Mouse (Mus musculus): ENCODE measurements around the gene Dcaf15. TPM values are rescaled to one million over a fixed set of nuclear protein-coding genes. Genes with fewer than 3 reads are reported as not detected.
A peak's percentile ranks its signal among the peaks of the same experiment; 100 is the strongest.

Dcaf15 gene
- total and polyA plus RNA-seq, 2 experiments from 2014 or later = 18.4 to 77.6 TPM

DNA sequence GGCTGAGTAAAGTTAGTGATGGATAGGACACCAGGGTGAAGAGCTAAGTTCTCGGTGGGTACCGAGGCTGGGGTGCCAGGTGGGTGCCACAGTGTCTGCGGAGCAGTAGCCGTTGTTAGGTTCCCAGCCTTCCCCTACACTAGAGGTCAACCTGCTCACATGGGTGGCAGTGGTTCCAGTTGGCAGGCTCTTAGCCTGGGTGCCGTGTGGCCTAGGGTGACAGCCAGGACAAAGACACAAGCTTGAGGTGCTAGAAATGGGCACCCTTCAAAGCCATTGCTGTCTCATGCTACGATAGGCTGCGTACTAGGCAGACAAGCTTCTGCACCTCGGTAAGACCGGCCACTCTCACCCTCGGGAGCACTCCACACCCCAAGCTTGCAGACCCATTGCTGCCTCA lies 32.2 kb downstream of the Dcaf15 start:
- Histone ChIP-seq H3K4me3 (ENCODE audit: low read length) (no peak overlapping the region), H3K27ac (0 out of 2 replicates have a peak overlapping the region, but pooled peaks have one; percentile 8), H3K9ac (replicated peaks; ENCODE audit: low read length) (no peak overlapping the region), H3K27me3 (ENCODE audit: insufficient read depth, low read length) (no peaks in the 10 kb centered on the region), H3K36me3 (ENCODE audit: insufficient read depth, low read length) (peaks cover 13% of the 10 kb centered on the region; the same call in 1 of the 2 replicates), H3K4me2 (ENCODE audit: low read depth, low read length) (no peak overlapping the region), H3K9me3 (ENCODE audit: low read length) (no peaks in the 10 kb centered on the region), H3K4me1 (ENCODE audit: insufficient read depth, low read length) (peaks cover 33% of the 10 kb centered on the region)
- DNase-seq (ENCODE audit: low spot score) = no peak
- ATAC-seq = no peak
- no peak for TF ChIP-seq CTCF (IDR thresholded peaks at IDR 0.05; ENCODE audit: low read depth)
- 87% methylated on average over 10 of the region's 10 CpGs for WGBS

GRCm38 (mm10) chr8:84071921-84072320 lies 32.6 kb downstream of the Dcaf15 start:
- Histone ChIP-seq H3K4me2 (ENCODE audit: low read depth, low read length) (no peak overlapping the region), H3K4me1 (ENCODE audit: insufficient read depth, low read length) (peaks cover 33% of the 10 kb centered on the region), H3K9ac (replicated peaks; ENCODE audit: low read length) (no peak overlapping the region), H3K36me3 (ENCODE audit: insufficient read depth, low read length) (peaks cover 13% of the 10 kb centered on the region; the same call in 1 of the 2 replicates), H3K27me3 (ENCODE audit: insufficient read depth, low read length) (no peaks in the 10 kb centered on the region), H3K27ac (no peak overlapping the region), H3K9me3 (ENCODE audit: low read length) (no peaks in the 10 kb centered on the region), H3K4me3 (ENCODE audit: low read length) (no peak overlapping the region)
- DNase-seq (ENCODE audit: low spot score) (no peak), ATAC-seq (no peak)
- TF ChIP-seq CTCF (IDR thresholded peaks at IDR 0.05; ENCODE audit: low read depth) = no peak
- 60% methylated on average over 3 of the region's 3 CpGs for whole genome bisulfite sequencing

- Histone ChIP-seq H3K27ac (peak overlapping the region; percentile 65; the same call in 1 of the 2 replicates), H3K36me3 (ENCODE audit: insufficient read depth, low read length) (0 out of 2 replicates have a peak, but pooled peaks cover 13% of the 10 kb centered on the region), H3K4me1 (ENCODE audit: insufficient read depth, low read length) (peaks cover 33% of the 10 kb centered on the region), H3K9ac (replicated peaks; ENCODE audit: low read length) (no peak overlapping the region), H3K4me2 (ENCODE audit: low read depth, low read length) (no peak overlapping the region), H3K27me3 (ENCODE audit: insufficient read depth, low read length) (no peaks in the 10 kb centered on the region), H3K4me3 (ENCODE audit: low read length) (no peak overlapping the region), H3K9me3 (ENCODE audit: low read length) (no peaks in the 10 kb centered on the region)
- ATAC-seq = no peak
- WGBS = 53% methylated on average over 2 of the region's 2 CpGs
- DNase-seq (ENCODE audit: low spot score) = peak; percentile 26
- TF ChIP-seq CTCF (IDR thresholded peaks at IDR 0.05; ENCODE audit: low read depth) = no peak
Measured at GRCm38 (mm10) chr8:84070667-84071066, 33.9 kb downstream of the Dcaf15 start.

DNA sequence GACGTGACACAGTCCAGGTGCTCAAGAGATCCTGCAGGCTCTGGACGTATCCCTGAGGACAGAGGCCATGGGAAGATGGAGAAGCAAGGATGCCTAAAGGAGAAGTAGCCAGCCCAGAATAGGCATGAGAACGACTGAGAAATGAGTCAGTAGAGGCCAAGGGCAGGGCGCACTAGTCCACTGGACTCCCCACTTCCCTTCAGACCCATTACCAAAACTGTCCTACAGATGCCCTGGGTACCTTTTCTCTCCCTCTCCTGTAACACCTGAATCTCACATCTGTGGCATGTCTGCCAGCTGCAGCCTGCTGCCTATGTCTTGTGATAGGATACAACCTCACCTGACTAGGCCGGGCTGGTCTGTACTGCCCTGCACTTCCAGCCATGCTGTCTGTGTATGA lies 34.3 kb downstream of the Dcaf15 start:
- Histone ChIP-seq H3K9me3 (ENCODE audit: low read length) (no peaks in the 10 kb centered on the region), H3K4me1 (ENCODE audit: insufficient read depth, low read length) (peaks cover 33% of the 10 kb centered on the region), H3K36me3 (ENCODE audit: insufficient read depth, low read length) (0 out of 2 replicates have a peak, but pooled peaks cover 10% of the 10 kb centered on the region), H3K4me2 (ENCODE audit: low read depth, low read length) (no peak overlapping the region), H3K9ac (replicated peaks; ENCODE audit: low read length) (no peak overlapping the region), H3K4me3 (ENCODE audit: low read length) (no peak overlapping the region), H3K27me3 (ENCODE audit: insufficient read depth, low read length) (no peaks in the 10 kb centered on the region), H3K27ac (peak overlapping the region; percentile 65)
- no peak for TF ChIP-seq CTCF (IDR thresholded peaks at IDR 0.05; ENCODE audit: low read depth)
- no peak for ATAC-seq
- WGBS = 81% methylated on average over 5 of the region's 5 CpGs
- no peak for DNase-seq (ENCODE audit: low spot score)

- TF ChIP-seq CTCF (IDR thresholded peaks at IDR 0.05; ENCODE audit: low read depth) = no peak
- Histone ChIP-seq H3K4me3 (ENCODE audit: low read length) (no peak overlapping the region), H3K9me3 (ENCODE audit: low read length) (no peaks in the 10 kb centered on the region), H3K27ac (peak overlapping the region; percentile 65), H3K4me2 (ENCODE audit: low read depth, low read length) (no peak overlapping the region), H3K36me3 (ENCODE audit: insufficient read depth, low read length) (0 out of 2 replicates have a peak, but pooled peaks cover 7% of the 10 kb centered on the region), H3K27me3 (ENCODE audit: insufficient read depth, low read length) (no peaks in the 10 kb centered on the region), H3K4me1 (ENCODE audit: insufficient read depth, low read length) (peaks cover 33% of the 10 kb centered on the region), H3K9ac (replicated peaks; ENCODE audit: low read length) (no peak overlapping the region)
- WGBS = 43% methylated on average over 2 of the region's 2 CpGs
- peak; percentile 43 for DNase-seq (ENCODE audit: low spot score)
- no peak for ATAC-seq
Measured at GRCm38 (mm10) chr8:84069750-84070149, 34.8 kb downstream of the Dcaf15 start.

DNA sequence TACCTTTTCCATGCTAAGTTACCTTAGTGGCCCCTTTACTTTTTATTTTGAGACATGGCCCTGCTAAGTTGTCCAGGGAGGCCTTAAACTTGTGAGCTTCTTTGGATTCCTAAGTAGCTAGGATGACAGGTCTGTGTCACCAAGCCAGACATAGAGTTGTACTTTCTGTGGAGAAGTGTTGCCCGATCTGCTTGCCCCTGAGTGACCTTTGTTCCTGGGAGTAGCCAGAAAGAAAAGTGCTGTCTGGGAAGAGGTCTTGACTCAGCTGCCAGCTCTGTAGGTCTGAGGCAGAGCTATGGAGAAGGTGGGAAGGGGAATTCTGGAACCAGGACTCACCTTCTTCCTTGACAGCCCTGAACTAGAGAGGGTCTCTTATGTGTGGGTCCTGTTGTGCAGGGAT lies 35.4 kb downstream of the Dcaf15 start:
- WGBS = 21% methylated on average over 1 of the region's 1 CpGs
- no peak overlapping the region for H3K4me2 ChIP-seq (ENCODE audit: low read depth, low read length)
- 0 out of 2 replicates have a peak, but pooled peaks cover 3% of the 10 kb centered on the region for H3K36me3 ChIP-seq (ENCODE audit: insufficient read depth, low read length)
- H3K9me3 ChIP-seq (ENCODE audit: low read length) = no peaks in the 10 kb centered on the region
- no peak overlapping the region for H3K4me3 ChIP-seq (ENCODE audit: low read length)
- ATAC-seq (no peak), DNase-seq (ENCODE audit: low spot score) (no peak)
- no peaks in the 10 kb centered on the region for H3K27me3 ChIP-seq (ENCODE audit: insufficient read depth, low read length)
- peaks cover 33% of the 10 kb centered on the region for H3K4me1 ChIP-seq (ENCODE audit: insufficient read depth, low read length)
- peak overlapping the region; percentile 65; the same call in 1 of the 2 replicates for H3K27ac ChIP-seq
- TF ChIP-seq CTCF (IDR thresholded peaks at IDR 0.05; ENCODE audit: low read depth) = no peak
- H3K9ac ChIP-seq (replicated peaks; ENCODE audit: low read length) = no peak overlapping the region

- no peaks in the 10 kb centered on the region for H3K36me3 ChIP-seq (ENCODE audit: insufficient read depth, low read length)
- H3K27ac ChIP-seq = no peak overlapping the region
- ATAC-seq (no peak), DNase-seq (ENCODE audit: low spot score) (no peak)
- H3K9me3 ChIP-seq (ENCODE audit: low read length) = no peaks in the 10 kb centered on the region
- H3K27me3 ChIP-seq (ENCODE audit: insufficient read depth, low read length) = no peaks in the 10 kb centered on the region
- WGBS = 72% methylated on average over 12 of the region's 12 CpGs
- H3K4me3 ChIP-seq (ENCODE audit: low read length) = no peak overlapping the region
- TF ChIP-seq CTCF (IDR thresholded peaks at IDR 0.05; ENCODE audit: low read depth) = no peak
- H3K4me1 ChIP-seq (ENCODE audit: insufficient read depth, low read length) = peaks cover 33% of the 10 kb centered on the region
- H3K9ac ChIP-seq (replicated peaks; ENCODE audit: low read length) = no peak overlapping the region
- H3K4me2 ChIP-seq (ENCODE audit: low read depth, low read length) = peak overlapping the region; percentile 48
Measured at GRCm38 (mm10) chr8:84068316-84069035, 36.1 kb downstream of the Dcaf15 start.

Data from hindbrain, postnatal 0 days (tissue).